Mouse (Mus musculus) spleen, adult 2 months (tissue): ENCODE results near the gene Rps6kb1.
"Not testable (repeated sequence)": the region's sequence is repeated elsewhere in the genome, so short reads cannot be mapped to it uniquely, and the experiment has no call there.

Experiments
- CTCF ChIP-seq: fragments of 200-500 bp; IDR thresholded peaks from 2 replicates; pipeline ENCODE4 v1.5.1; 2011; ENCODE audit warnings: mild to moderate bottlenecking, inconsistent platforms; ENCODE audit not compliant: insufficient read depth, insufficient read length, insufficient replicate concordance; ENCODE audit errors: extremely low read depth
- POLR2A ChIP-seq: fragments of 200-500 bp; IDR thresholded peaks from 2 replicates; pipeline ENCODE4 v1.6.1; 2011; ENCODE audit warnings: low read depth, low read length, inconsistent platforms

GRCm38 (mm10) chr11:86464275-86464674 lies 80.3 kb downstream of the Rps6kb1 start:
- peak; percentile 60; the same call in 1 of the 2 replicates for TF ChIP-seq CTCF
- TF ChIP-seq POLR2A: not testable (repeated sequence)
